ENCODE assay signal across 21 mouse cellular contexts in the genomic region with DNA sequence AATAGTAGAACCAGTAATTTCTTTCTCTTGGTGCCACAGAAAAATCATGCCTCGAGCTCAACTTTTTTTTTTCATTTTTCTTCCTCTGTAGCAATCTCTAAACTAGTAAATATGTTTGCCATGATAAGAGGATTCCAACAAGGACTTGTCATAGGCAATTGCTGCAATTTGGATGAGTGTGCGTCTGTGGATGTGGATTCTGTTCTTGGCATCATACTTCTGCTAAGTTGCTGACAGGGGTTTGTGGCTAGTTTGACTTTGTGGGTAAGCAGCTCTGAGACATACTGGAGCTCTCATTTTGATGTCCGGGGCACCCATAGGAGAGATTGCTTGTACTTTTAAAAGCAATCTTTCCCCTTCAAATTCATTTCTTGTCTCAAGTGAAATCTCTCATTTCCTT.
"Had no signal": no experiment of that assay in that cellular context is flagged by ENCODE, and none has a peak within 500 bp of the region (broad histone marks: within the 10 kb centered on the region; RNA-seq: fewer than 3 reads in every experiment).

No protein-coding gene starts in this region.

- H3K9ac ChIP-seq: kidney, embryonic 15.5 days; liver, embryonic 13.5 days; midbrain, embryonic 13.5 days; neural tube, embryonic 12.5 days; neural tube, embryonic 15.5 days had no signal

- H3K4me2 ChIP-seq: kidney, embryonic 15.5 days; liver, embryonic 13.5 days; midbrain, embryonic 13.5 days; neural tube, embryonic 12.5 days; neural tube, embryonic 15.5 days had no signal

- H3K36me3 ChIP-seq: kidney, embryonic 15.5 days; liver, embryonic 13.5 days; midbrain, embryonic 10.5 days; midbrain, embryonic 13.5 days; neural tube, embryonic 12.5 days; neural tube, embryonic 15.5 days had no signal

- H3K27me3 ChIP-seq: kidney, embryonic 15.5 days; liver, embryonic 13.5 days; megakaryocyte, embryonic 14.5 days; midbrain, embryonic 13.5 days; neural tube, embryonic 12.5 days; neural tube, embryonic 15.5 days had no signal

- H3K27ac ChIP-seq: kidney, embryonic 15.5 days; left cerebral cortex, adult 2 months; liver, embryonic 13.5 days; midbrain, embryonic 10.5 days; midbrain, embryonic 13.5 days; neural tube, embryonic 12.5 days; neural tube, embryonic 15.5 days; stomach, postnatal 0 days had no signal

- H3K4me1 ChIP-seq: kidney, embryonic 15.5 days; liver, embryonic 13.5 days; midbrain, embryonic 10.5 days; midbrain, embryonic 13.5 days; neural tube, embryonic 12.5 days; neural tube, embryonic 15.5 days had no signal

- H3K4me3 ChIP-seq: kidney, embryonic 15.5 days; left cerebral cortex, adult 2 months; liver, embryonic 13.5 days; megakaryocyte, embryonic 14.5 days; midbrain, embryonic 10.5 days; midbrain, embryonic 13.5 days; neural tube, embryonic 12.5 days; neural tube, embryonic 15.5 days had no signal

- ATAC-seq: midbrain, embryonic 13.5 days; midbrain, embryonic 16.5 days had no signal

- DNase-seq: kidney, adult 8-10 months; kidney, postnatal 10 days; kidney, postnatal 36 days; layer of hippocampus, postnatal 36 days; liver, embryonic 13.5 days; lung, adult 2 months; lung, postnatal 36 days; right cerebral cortex, adult 18-20 months; right cerebral cortex, postnatal 14 days; right cerebral cortex, postnatal 4 days; thymus, adult 2 months; thymus, postnatal 25 days had no signal

- H3K9me3 ChIP-seq: kidney, embryonic 15.5 days; liver, embryonic 13.5 days; megakaryocyte, embryonic 14.5 days; midbrain, embryonic 10.5 days; midbrain, embryonic 13.5 days; neural tube, embryonic 12.5 days; neural tube, embryonic 15.5 days had no signal
